Mouse (Mus musculus) myocyte (in vitro differentiated cells): ENCODE measurements around the gene Ccdc153.

Experiments used
- CEBPB ChIP-seq: IDR thresholded peaks from 2 replicates; pipeline ENCODE4 v1.6.1; 2011; ENCODE audit warnings: mild to moderate bottlenecking, moderate library complexity; ENCODE audit not compliant: poor library complexity, insufficient read depth, severe bottlenecking
- E2F4 ChIP-seq: IDR thresholded peaks from one replicate; pipeline ENCODE4 v1.6.1; 2011; ENCODE audit warnings: mild to moderate bottlenecking, control low read depth, moderate library complexity; ENCODE audit not compliant: insufficient read depth
- MAX ChIP-seq: IDR thresholded peaks from one replicate; pipeline ENCODE4 v1.6.1; 2011; ENCODE audit warnings: low read depth, mild to moderate bottlenecking, control low read depth
- MYOD1 ChIP-seq, 3 experiments: IDR thresholded peaks; one replicate each; pipeline ENCODE4 v1.6.1; 2011; ENCODE audit warnings: control low read depth in 2 of 3, low read depth in 2 of 3, mild to moderate bottlenecking in 2 of 3, moderate library complexity in 1 of 3; ENCODE audit not compliant: insufficient read length in 2 of 3, control insufficient read depth in 1 of 3
- MYOG ChIP-seq, 3 experiments: IDR thresholded peaks; one replicate each; pipeline ENCODE4 v1.6.1; 2011; ENCODE audit warnings: control low read depth in 2 of 3, low read depth in 2 of 3, mild to moderate bottlenecking in 2 of 3; ENCODE audit not compliant: insufficient read length in 2 of 3, control insufficient read depth in 1 of 3, insufficient read depth in 1 of 3
- POLR2A ChIP-seq: IDR thresholded peaks from one replicate; pipeline ENCODE4 v1.6.1; 2011; ENCODE audit warnings: low read depth, mild to moderate bottlenecking, control low read depth, moderate library complexity; ENCODE audit not compliant: insufficient read length
- POLR2AphosphoS2 ChIP-seq: IDR thresholded peaks from one replicate; pipeline ENCODE4 v1.6.1; 2011; ENCODE audit warnings: low read depth, control low read depth; ENCODE audit not compliant: insufficient read length
- TCF12 ChIP-seq: IDR thresholded peaks from one replicate; pipeline ENCODE4 v1.6.1; 2011; ENCODE audit warnings: mild to moderate bottlenecking, control low read depth; ENCODE audit not compliant: poor library complexity, insufficient read depth, severe bottlenecking
- TCF3 ChIP-seq: IDR thresholded peaks from one replicate; pipeline ENCODE4 v1.6.1; 2011; ENCODE audit warnings: low read depth, control low read depth; ENCODE audit not compliant: insufficient read length
- USF1 ChIP-seq: IDR thresholded peaks from one replicate; pipeline ENCODE4 v1.6.1; 2011; ENCODE audit warnings: low read depth, mild to moderate bottlenecking, control low read depth, moderate library complexity

GRCm38 (mm10) chr9:44196354-44196753 lies 44.1 kb upstream of the Ccdc153 start:
- TF ChIP-seq USF1 (no peak), POLR2A (no peak), MAX (no peak), TCF12 (no peak), MYOD1 (IDR thresholded peaks at IDR 0.05; ENCODE audit: control insufficient read depth in 1 of 3, insufficient read length in 2 of 3, low read depth in 2 of 3) (no peak), E2F4 (no peak), POLR2AphosphoS2 (no peak), CEBPB (no peak), MYOG (IDR thresholded peaks at IDR 0.05; ENCODE audit: control insufficient read depth in 1 of 3, insufficient read depth in 1 of 3, insufficient read length in 2 of 3, low read depth in 2 of 3) (no peak), TCF3 (no peak)
